Mouse (Mus musculus) E14TG2a.4 (cell line): ENCODE results near the gene Nr1h3.
"Not testable (repeated sequence)": the region's sequence is repeated elsewhere in the genome, so short reads cannot be mapped to it uniquely, and the experiment has no call there.

Experiments
- H3K27me3 ChIP-seq: 2 replicates; pipeline ENCODE4 v1.6.1; 2014; ENCODE audit warnings: low read length, control low read depth; ENCODE audit not compliant: insufficient read depth
- H3K36me3 ChIP-seq: 2 replicates; pipeline ENCODE4 v1.6.1; 2014; ENCODE audit warnings: low read length, control low read depth; ENCODE audit not compliant: insufficient read depth
- H3K4me1 ChIP-seq: replicated peaks from 2 replicates; pipeline ENCODE4 v1.6.1; 2014; ENCODE audit warnings: low read depth, low read length, control low read depth
- H3K4me3 ChIP-seq: replicated peaks from 2 replicates; pipeline ENCODE4 v1.5.1; 2014; ENCODE audit warnings: mild to moderate bottlenecking, low read length
- H3K9me3 ChIP-seq: 2 replicates; pipeline ENCODE4 v1.6.1; 2014; ENCODE audit warnings: low read length, control low read depth
- CTCF ChIP-seq: conservative IDR thresholded peaks from 2 replicates; pipeline ENCODE4 v1.5.1; 2014; ENCODE audit warnings: low read length
- NANOG ChIP-seq: IDR thresholded peaks from 2 replicates; pipeline ENCODE4 v1.6.1; 2014; ENCODE audit warnings: borderline replicate concordance, low read length, mixed read lengths
- POU5F1 ChIP-seq: IDR thresholded peaks from 2 replicates; pipeline ENCODE4 v1.6.1; 2014; ENCODE audit warnings: low read length, borderline replicate concordance

Gene Nr1h3

GRCm38 (mm10) chr2:91202222-91202971 is at the start of gene Nr1h3, which contains the start of gene Acp2:
Gene Nr1h3 (minus strand): TSS chr2:91202834.
Gene Acp2 (plus strand): TSS chr2:91202885.
- Histone ChIP-seq H3K27me3 (peaks cover 6% of the 10 kb centered on the region), H3K4me3 (peak within 1 kb of the TSS; percentile 90)
- no peak for TF ChIP-seq CTCF
- TF ChIP-seq POU5F1, result no peak
- no peak for TF ChIP-seq NANOG

GRCm38 (mm10) chr2:91252001-91252400 is 49.4 kb upstream of the Nr1h3 start:
- Histone ChIP-seq H3K27me3 (peaks cover 60% of the 10 kb centered on the region), H3K4me1 (peaks cover 16% of the 10 kb centered on the region), H3K36me3 (no peaks in the 10 kb centered on the region), H3K9me3 (peaks cover 10% of the 10 kb centered on the region; the same call in 1 of the 2 replicates), H3K4me3 (no peak overlapping the region)
- TF ChIP-seq POU5F1 (no peak), NANOG (no peak), CTCF (no peak)

More at GRCm38 (mm10) chr2:91202222-91202971, at the start of gene Nr1h3, which contains the start of gene Acp2:
- peaks cover 22% of the 10 kb centered on the region for H3K4me1 ChIP-seq
- H3K9me3 ChIP-seq, result no peaks in the 10 kb centered on the region
- H3K36me3 ChIP-seq, result peaks cover 35% of the 10 kb centered on the region

- Histone ChIP-seq H3K36me3 (no peaks in the 10 kb centered on the region), H3K4me3 (no peak overlapping the region), H3K9me3 (peaks cover 10% of the 10 kb centered on the region; the same call in 1 of the 2 replicates), H3K27me3 (peaks cover 24% of the 10 kb centered on the region), H3K4me1 (peaks cover 3% of the 10 kb centered on the region; the same call in 1 of the 2 replicates)
- TF ChIP-seq POU5F1 (no peak), NANOG (no peak), CTCF (no peak)
Measured at GRCm38 (mm10) chr2:91248366-91248765, 45.7 kb upstream of the Nr1h3 start.

GRCm38 (mm10) chr2:91244557-91245228 is 42.1 kb upstream of the Nr1h3 start:
- no peaks in the 10 kb centered on the region for H3K36me3 ChIP-seq
- H3K4me1 ChIP-seq, result peaks cover 5% of the 10 kb centered on the region; the same call in 1 of the 2 replicates
- H3K9me3 ChIP-seq, result peaks cover 10% of the 10 kb centered on the region; the same call in 1 of the 2 replicates
- H3K27me3 ChIP-seq, result no peaks in the 10 kb centered on the region
- no peak overlapping the region for H3K4me3 ChIP-seq
- TF ChIP-seq POU5F1 (no peak), NANOG (no peak), CTCF (no peak)

GRCm38 (mm10) chr2:91243416-91243815 is 40.8 kb upstream of the Nr1h3 start:
- Histone ChIP-seq H3K4me3 (no peak overlapping the region), H3K36me3 (no peaks in the 10 kb centered on the region), H3K9me3 (peaks cover 10% of the 10 kb centered on the region; the same call in 1 of the 2 replicates), H3K27me3 (no peaks in the 10 kb centered on the region), H3K4me1 (peaks cover 5% of the 10 kb centered on the region; the same call in 1 of the 2 replicates)
- TF ChIP-seq CTCF (no peak), NANOG (no peak), POU5F1 (no peak)

- no peaks in the 10 kb centered on the region for H3K27me3 ChIP-seq
- H3K9me3 ChIP-seq, result peaks cover 3% of the 10 kb centered on the region; the same call in 1 of the 2 replicates
- no peaks in the 10 kb centered on the region for H3K36me3 ChIP-seq
- H3K4me1 ChIP-seq, result peaks cover 7% of the 10 kb centered on the region
- H3K4me3 ChIP-seq, result no peak overlapping the region
- no peak for TF ChIP-seq CTCF
- TF ChIP-seq POU5F1, result no peak
- no peak for TF ChIP-seq NANOG
Measured at GRCm38 (mm10) chr2:91242547-91242946, 39.9 kb upstream of the Nr1h3 start.

- H3K4me3 ChIP-seq, result peak overlapping the region; percentile 82
- not testable (repeated sequence) for H3K9me3 ChIP-seq, H3K4me1 ChIP-seq, H3K27me3 ChIP-seq
- peak; percentile 30; the same call in 1 of the 2 replicates for TF ChIP-seq CTCF
- H3K36me3 ChIP-seq, result peaks cover 16% of the 10 kb centered on the region
Measured at GRCm38 (mm10) chr2:91237511-91238080, 35.0 kb upstream of the Nr1h3 start.
